Mouse (Mus musculus) monocyte, adult 2 months (primary cell): ENCODE measurements around the gene Phldb3.

Source experiments
- DNase-seq, 2 experiments: peaks; one replicate each; pipeline ENCODE4 v3.0.0; 2022; ENCODE audit warnings: low spot score in 2 of 2, low read depth in 1 of 2

Phldb3 gene

DNA sequence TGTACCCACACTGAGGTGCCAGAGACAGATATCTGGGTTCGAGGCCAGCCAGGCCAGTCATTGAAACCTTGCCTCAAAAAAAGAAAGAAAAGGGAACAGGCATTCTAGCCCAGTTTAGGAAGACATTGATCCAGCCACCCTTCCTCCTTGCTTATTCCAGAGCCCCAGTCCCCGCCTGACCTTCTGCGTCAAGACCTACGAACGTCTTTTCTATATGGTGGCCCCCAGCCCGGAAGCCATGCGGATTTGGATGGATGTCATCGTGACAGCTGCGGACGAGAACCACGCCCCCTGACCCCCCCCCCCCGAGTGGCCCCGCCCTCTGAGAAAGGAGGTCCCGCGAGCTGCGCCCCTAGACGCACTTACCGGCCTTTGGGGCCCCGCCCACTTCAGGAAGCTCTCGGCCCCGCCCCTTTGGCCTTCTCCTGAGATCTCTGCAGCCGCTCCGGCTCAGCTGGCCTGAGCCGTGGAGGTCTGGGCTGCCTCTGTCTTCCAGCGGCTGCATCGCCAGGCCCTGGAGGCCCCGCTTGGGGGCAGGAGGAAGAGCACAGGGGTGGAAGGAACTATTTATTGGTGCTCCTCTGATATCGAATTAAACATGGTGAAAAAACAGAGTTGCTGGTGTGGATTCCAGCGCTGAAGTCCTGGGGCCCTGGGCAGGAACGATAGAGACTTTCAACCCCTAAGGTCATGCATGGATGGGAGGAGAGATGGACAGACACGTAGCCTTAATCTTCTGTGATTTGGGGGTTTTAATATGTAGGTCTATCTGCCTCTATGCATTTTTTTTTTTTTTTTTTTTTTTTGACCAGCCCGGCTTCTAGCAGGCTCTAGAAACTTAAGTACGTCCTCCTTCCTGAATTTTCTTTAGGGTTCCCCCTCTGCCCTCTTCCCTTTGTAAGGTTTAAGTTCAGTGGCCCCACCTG, 18.4 kb downstream of the Phldb3 start:
- peak in 1 of 2 experiments; percentile 67 for DNase-seq

DNA sequence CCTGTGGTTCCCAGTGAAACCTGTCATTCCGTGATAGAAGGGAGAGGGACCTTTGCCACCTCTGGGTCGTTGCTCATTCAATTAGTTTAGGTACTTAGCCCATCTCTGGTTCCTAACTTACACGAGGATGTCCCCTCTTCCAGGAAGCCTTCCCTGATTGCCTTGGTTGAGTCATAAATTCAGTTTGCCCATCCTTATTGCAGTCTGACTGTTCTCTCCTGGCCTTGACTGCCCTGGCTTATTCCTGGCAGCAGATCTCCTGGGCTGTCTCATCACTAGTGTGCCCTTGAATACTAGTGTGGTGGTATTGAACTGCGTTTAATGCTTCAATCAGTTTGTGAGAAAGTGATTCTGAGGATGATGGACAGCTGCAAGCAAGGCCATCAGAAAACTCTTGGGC, 19.1 kb downstream of the Phldb3 start:
- DNase-seq, result no peak

DNA sequence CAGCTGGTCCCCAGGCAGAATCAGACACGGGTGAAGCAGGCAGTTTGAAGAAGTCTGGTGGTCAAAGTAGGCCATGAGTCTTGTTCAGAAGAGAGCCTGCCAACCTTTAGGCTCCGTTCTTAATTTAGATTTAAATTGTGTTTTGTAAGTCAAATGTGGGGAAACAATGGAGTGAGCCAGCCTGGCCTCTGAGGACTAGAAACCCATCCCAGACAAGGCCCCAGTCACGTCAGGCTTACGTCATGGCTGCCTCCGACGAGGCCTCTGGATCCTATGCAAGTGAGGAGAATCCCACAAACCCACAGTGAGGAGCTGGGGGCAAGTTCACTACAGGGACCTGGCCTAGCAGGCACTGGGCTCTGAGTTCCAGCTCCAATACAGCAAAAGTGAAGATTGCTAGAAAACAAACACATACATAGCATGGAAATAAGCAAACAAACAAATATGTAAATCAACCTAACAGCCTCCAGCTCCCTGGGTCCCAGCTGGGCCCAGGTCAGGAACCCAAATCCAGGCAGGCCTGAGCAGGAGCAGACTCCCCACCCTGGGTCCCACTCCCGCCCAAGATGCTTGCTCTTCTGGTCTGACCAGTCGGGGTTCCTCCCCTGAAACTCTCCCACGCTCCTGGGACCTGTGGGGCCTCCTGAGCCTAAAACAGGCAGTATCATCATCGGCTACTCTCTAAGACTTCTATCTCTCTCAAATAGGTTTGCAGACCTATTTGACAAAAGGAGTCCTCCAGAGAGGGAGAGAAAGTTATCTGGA, 19.7 kb downstream of the Phldb3 start:
- no peak for DNase-seq

DNA sequence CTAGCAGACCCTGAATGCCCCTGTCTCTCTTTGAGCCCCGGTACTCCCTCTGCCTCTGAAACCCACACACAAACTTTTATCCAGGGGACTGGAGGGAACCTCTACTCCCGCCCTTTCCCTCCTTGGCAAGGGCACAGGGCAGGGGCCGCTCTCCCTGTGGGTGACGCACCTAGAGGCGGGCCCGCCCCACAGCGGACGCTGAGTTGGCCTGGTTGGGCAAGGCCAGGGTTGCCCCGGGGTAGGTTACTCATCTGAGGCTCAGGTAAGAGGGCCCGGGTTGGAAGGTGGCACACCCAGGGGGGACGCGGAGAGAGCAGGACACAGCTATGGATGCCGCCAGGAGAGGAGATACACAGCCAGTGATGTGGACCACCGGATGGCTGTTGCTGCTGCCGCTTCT, 25.7 kb downstream of the Phldb3 start, which contains the start of gene Lypd3:
Lypd3 (plus strand) TSS at position 287 of the 400 bp plus-strand sequence.
- DNase-seq, result no peak

DNA sequence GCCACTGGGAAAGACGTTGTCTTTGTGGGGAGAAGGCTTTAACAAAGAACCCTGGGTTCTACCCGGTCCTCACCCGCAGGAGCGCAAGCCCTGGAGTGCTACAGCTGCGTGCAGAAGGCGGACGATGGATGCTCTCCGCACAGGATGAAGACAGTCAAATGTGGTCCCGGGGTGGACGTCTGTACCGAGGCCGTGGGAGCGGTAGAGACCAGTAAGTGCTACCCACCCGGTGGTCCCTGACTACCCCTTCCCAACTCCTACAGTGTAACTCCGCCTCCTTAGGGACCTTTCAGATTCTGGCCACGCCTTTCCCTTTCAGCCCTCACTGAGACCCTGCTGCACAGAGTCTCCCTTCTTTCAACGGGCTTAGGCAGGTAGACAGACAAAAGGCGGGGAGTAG, 26.5 kb downstream of the Phldb3 start:
- no peak for DNase-seq

DNA sequence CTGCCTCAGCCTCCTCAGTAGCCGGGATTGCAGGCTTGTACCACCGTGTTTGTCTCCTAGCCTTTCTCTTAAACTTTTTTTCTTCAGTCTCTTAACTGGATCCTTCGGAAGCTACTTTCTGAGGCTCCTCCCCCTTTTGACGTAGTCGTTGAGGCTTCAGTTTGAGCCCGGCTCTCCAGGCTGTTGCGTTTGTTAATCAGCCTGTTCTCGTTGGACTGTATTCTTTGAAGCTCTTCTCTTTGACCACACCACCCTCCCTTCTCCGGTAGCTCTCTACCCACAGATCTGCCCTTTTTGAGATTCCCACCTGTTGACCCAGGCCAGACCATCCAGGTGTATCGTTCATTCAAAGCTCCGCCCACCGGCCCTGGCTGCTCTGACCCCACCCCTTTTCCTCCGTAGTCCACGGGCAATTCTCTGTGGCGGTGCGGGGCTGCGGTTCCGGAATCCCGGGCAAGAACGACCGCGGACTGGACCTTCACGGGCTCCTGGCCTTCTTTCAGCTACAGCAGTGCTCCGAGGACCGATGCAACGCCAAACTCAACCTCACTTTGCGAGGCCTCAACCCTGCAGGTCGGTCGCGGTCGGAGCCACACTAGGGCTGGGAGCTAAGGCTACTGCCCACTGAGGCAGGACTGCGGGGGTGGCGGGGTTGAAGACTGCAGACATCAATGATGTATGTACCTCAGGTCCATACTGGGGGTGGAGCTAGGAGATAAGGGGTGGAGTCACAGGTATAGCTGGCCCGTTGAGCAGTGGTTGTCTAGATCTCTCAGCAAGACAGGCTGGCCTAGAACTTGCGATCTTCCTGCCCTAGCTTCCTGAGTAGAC, 27.7 kb downstream of the Phldb3 start:
- DNase-seq, result no peak

DNA sequence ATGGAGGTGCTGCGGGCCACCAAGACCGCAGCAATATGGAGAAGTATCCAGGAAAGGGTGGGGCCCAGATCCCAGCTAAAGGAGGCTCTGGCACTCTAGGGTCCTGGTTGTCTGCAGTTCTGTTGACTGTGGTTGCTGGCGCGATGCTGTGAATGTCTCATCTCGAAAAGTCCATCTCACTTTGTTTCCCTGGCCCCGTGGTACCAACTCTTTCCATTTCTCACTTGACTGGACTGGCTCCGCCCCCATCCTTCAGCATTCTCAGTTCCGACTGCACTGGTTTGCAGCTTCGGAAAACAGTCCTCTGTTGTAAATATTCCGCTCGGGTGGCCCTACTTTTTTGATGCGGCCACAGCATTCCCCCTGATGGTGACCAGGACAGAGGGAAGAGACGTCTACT, 29.9 kb downstream of the Phldb3 start:
- DNase-seq, result no peak

DNA sequence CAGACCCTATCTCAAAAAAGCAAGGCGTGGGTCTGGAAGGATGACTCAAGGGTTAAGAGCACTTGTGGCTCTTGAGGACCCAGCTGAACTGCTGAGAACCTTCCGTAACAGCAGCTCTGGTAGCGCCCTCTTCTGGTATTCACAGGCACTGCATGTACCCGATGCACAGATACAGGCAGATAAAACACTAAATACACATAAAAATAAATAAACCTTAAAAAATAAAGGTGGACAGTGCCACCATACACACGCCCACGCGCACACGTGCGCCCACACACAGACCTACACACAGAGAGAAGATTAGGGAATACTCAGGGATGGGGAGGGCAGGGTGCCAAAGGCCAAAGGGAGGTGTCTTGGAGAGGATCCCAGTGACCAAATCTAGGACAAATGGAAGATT, 31.9 kb downstream of the Phldb3 start:
- peak in 1 of 2 experiments; percentile 47 for DNase-seq

DNA sequence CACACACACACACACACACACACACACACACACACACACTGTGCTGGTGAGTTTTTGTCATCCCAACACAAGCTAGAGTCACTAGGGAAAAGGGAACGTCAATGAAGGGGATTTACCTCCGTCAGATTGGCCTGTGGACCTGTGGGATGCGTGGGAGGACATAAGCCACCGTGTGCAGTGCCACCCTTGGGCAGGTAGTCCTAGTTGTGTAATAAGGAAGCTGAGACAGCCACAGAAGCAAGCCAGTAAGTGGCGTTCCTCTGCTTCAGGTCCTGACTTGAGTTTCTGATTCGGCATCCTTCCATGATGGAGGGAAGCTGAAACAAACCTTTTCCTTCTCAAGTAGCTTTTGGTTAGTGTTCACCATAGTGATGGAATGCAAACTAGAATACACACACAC, 33.9 kb downstream of the Phldb3 start:
- DNase-seq, result no peak

DNA sequence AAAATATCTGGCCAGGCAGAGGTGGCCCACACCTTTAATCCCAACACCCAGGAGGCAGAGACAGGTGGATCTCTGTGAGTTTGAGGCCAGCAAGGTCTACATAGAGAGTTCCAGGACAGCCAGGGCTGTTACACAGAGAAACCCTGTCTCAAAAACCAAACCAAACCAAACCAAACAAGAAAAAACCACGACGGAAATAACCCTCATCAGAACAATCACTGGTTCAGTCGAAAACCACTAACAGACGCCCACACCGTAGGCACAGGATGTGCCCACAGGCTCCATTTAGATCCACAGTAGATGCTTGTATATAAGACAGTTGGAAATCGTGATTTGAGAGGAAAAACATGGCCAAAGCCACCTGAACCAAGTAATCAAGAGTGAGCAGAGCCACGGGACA, 34.4 kb downstream of the Phldb3 start:
- DNase-seq, result no peak

DNA sequence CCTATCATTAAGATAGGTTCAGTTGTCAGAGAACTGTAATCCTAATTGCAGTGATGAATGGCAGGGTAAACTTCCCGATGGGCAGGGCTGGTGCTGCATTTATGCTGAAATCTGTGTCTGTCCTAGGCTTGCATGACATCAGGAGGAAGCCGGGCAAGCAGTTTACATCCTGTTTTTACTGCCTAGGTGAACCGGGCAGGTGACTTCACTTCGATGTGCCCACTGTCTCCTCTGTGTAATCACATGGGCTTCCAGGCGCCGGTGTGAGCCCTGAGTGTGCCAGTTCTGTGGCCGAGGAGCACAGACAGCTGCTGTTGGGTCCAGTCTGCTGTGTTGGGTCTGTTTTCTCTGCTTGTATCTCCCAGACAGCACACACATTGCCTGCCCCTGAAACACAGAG, 35.9 kb downstream of the Phldb3 start:
- no peak for DNase-seq

DNA sequence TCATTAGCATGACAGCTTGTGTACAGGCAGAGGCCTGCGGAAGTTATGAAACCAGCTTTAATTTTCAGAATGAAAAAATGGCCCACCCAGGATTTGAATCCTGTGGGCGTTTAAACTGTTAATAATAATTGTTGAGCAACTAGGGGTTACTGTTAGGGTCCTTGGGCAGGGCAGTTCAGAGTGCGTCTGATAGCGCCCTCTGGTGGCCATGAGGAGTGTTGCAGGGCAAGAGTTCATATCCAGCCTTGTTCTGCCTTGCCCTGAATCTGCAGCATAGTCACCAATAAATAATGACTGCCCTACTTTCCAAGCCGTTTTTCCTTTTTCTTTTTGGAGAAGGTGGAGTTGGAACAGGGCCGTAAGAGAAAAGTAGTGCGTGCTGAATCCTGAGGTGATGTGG, 43.1 kb downstream of the Phldb3 start:
- DNase-seq, result peak in 1 of 2 experiments; percentile 25

DNA sequence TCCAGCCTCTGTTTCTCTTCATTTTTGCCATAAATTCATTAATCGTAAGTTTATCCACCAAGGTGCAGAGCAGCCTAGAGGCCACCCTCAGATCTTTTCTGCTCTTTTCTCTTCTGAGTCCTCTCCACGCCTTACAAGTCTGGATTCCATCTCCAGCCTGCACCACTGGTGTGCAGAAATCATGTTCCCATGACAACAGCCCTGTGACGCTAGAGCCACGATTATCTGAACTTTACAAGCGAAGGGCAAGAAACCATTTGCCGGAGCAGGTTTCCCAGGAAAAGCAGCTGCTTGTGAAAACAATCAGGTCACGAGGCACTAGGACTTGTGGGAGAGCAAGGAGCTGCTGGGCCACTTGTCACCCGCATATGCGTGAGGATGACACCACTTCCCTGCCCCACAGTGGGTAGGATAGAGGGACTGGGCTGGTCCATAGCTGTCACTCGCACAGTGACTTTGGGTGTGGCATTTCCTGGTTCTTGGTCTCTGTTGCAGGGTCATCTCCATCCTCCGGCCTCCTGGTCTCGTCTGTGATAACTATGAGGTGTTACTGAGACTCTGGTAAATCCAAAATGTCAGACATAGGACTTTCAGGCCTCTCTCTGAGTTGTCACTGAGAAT, 49.3 kb downstream of the Phldb3 start:
- DNase-seq, result no peak

DNA sequence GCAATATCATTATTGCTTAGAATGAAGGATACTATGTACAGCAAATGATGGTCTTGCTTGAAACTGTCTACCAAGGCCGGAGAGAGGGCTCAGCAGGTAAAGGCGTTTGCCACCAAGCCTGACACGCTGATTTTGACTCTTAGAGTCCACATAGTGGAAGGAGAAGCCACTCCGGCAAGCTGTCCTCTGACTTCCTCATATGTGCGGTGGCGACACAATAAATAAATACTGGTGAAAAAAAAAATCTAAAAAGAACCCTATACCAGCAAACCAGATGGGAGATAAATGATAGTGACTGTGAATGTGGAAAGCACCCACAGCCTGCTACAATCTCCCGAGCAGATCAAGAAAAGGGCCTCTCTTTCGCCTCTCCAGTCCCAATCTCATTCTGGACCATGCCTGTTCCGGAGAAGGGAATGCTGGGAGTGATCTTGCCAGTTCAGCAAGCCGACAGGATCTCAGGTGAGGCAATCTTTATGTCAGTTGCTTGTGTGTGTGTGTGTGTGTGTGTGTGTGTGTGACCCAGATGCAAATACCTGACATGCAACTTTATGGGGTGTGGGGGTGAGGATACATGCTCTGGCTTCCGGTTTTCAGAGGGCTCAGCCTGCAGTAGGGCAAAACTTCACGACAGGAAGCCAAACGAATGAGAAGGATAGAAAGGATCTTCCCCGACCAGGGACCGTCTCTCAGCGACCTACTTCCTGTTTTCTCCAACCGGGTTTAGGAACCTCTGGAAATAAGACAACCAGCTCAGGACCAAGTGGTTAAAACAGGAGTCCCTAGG, 50.7 kb downstream of the Phldb3 start:
- DNase-seq, result no peak

DNA sequence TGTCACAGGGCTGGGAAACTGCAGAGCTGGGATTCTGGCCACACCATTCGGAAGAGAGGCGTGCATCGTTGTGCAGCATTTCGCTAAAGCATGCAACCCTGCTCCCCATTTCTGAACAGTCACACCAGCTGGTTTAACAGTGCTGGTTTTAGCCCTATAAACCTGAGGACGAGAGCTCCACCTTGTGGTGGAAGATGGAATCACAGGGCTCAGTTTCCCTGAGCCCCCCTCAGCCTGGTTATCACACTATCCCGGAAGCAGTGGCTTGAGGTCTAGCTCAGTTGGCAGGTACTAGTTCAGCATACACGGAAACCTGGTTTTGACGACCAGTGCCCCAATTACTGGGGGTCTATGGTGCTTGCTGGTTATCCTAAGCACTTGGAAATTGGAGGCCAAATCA, 52.0 kb downstream of the Phldb3 start:
- peak in 1 of 2 experiments; percentile 31 for DNase-seq

DNA sequence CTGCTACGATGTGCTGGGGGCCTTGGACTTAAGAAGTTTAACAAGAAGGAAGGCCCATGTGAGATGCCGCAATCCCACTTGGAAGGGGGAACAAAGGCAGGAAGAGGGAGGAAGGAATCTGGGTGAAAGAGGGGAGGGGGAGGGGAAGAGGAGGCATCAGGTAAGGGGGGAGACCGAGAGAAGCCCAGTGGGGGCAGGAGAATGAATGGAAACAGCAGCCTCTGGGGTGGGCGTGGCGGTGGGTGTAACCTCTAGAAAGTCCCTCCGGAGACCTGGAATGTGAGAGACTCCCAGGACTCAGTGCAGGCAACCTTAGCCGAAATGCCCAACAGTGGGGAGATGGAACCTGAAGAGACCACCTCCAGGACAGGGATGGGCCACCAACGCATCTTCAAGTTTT, 53.7 kb downstream of the Phldb3 start:
- no peak for DNase-seq

DNA sequence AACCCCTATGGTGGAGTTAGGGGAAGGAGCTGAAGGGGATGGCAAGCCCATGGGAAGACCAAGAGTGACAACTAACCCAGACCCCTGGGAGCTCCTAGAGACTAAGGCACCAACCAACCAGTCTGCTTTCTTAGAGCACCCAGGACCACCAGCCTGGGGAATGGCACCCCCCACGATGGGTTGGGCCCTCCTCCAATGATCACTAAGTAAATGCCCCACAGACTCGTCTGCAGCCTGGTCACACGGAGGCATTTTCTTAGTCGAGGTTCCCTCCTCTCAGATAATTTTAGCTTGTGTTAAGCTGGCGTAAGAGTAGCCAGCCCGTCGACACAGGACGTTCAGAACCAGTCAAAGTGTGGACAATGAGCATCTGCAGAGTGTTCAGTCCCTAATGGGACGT, 54.4 kb downstream of the Phldb3 start:
- no peak for DNase-seq

DNA sequence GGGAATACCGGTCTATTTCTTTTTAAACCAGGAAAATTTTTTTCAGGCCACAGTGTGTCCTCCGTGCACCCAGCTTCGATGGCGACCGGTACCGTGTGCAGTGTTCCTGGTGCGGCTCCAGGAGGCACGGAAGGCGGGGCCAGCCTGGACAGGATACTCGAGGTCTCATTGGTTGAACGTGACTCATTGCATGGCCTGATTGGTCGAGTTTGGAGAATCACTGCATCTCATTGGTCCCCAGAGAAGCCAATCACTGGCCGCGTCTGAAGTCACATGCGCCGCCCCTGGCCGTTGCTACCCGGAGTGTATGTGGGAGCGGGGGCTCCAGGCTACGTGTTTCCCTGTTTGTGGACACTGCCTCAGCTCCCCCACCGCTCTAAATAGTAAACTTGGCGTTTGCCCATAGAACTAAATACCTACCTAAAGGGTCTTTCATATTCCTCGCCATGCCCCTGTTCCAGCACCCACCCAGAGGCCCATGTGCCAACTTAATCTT, 61.4 kb downstream of the Phldb3 start:
- no peak for DNase-seq

DNA sequence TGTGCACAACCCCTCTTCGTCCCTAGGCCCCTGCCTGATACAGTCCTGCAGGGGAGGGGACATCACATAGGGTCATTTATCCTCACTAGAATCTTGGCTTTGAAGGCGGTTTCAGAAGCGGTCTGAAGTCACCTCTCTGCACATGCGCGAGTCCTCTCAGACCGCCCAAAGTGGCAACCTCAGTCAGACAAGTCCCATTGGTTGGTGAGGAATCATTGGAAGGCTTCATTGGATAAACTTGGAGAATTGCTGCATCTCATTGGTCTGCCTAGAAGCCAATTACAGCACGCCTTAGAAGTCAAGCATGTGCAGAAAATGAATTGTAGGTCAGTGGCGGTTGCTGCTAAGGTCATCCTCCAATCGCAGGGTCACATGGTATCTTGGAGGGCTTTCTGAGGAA, 66.0 kb downstream of the Phldb3 start, which contains the start of gene Tex101:
Tex101 (minus strand) TSS at position 101 of the 400 bp plus-strand sequence.
- no peak for DNase-seq
